Mouse (Mus musculus) midbrain, embryonic 16.5 days (tissue): Measurements from ENCODE around the gene Hspb9. TPM values are rescaled to one million over a fixed set of nuclear protein-coding genes. Genes with fewer than 3 reads are reported as not detected.

Experiments
- ATAC-seq: fragments of 200-750 bp; cut with Nextera tagmentation; 2 replicates; pipeline ENCODE4 v1.8.0; 2017; ENCODE audit warnings: moderate TSS enrichment
- H3K27ac ChIP-seq: fragments of 300-500 bp; sonication (generic); 2 replicates; pipeline ENCODE4 v1.5.1; 2014; ENCODE audit warnings: mild to moderate bottlenecking, low read length, mixed read lengths
- H3K27me3 ChIP-seq: fragments of 300-500 bp; sonication (generic); 2 replicates; pipeline ENCODE4 v1.6.1; 2014; ENCODE audit warnings: low read depth, low read length, mixed read lengths; ENCODE audit not compliant: control insufficient read depth, insufficient read depth
- H3K36me3 ChIP-seq: fragments of 300-500 bp; sonication (generic); 2 replicates; pipeline ENCODE4 v1.6.1; 2014; ENCODE audit warnings: mild to moderate bottlenecking, low read length, moderate library complexity, mixed read lengths; ENCODE audit not compliant: control insufficient read depth, insufficient read depth
- H3K4me1 ChIP-seq: fragments of 300-500 bp; sonication (generic); 2 replicates; pipeline ENCODE4 v1.6.1; 2014; ENCODE audit warnings: mild to moderate bottlenecking, low read length, mixed read lengths; ENCODE audit not compliant: control insufficient read depth, insufficient read depth
- H3K4me2 ChIP-seq: fragments of 300-500 bp; sonication (generic); 2 replicates; pipeline ENCODE4 v1.6.1; 2014; ENCODE audit warnings: mild to moderate bottlenecking, low read length, mixed read lengths
- H3K4me3 ChIP-seq: fragments of 300-500 bp; sonication (generic); 2 replicates; pipeline ENCODE4 v1.5.1; 2014; ENCODE audit warnings: low read depth, mild to moderate bottlenecking, low read length, moderate library complexity, mixed read lengths
- H3K9ac ChIP-seq: fragments of 300-500 bp; sonication (generic); 2 replicates; pipeline ENCODE4 v1.6.1; 2014; ENCODE audit warnings: low read depth, low read length, mixed read lengths
- H3K9me3 ChIP-seq: fragments of 300-500 bp; sonication (generic); replicated peaks from 2 replicates; pipeline ENCODE4 v1.6.1; 2014; ENCODE audit warnings: mild to moderate bottlenecking, low read length, mixed read lengths; ENCODE audit not compliant: control insufficient read depth, poor library complexity, severe bottlenecking
- WGBS: fragments of 180-500 bp; shearing (Covaris S2); extraction: QIAGEN DNeasy Blood & Tissue Kit; methylation state at CpG from one replicate; pipeline ENCODE4 v1.1.7; 2014; 5-methylcytosine and 5-hydroxymethylcytosine counted together
- polyA plus RNA-seq: library from polyadenylated mRNA; unstranded; fragments of >200 nt; fragmentation: Nextera tagmentation; extraction: Ambion mirVana; gene quantifications from 2 replicates; pipeline ENCODE4 v1.2.1, GENCODE M21; 2015

Hspb9 gene
- 0.34 TPM in 1 of 2 replicates, not detected in the other for polyA plus RNA-seq

DNA sequence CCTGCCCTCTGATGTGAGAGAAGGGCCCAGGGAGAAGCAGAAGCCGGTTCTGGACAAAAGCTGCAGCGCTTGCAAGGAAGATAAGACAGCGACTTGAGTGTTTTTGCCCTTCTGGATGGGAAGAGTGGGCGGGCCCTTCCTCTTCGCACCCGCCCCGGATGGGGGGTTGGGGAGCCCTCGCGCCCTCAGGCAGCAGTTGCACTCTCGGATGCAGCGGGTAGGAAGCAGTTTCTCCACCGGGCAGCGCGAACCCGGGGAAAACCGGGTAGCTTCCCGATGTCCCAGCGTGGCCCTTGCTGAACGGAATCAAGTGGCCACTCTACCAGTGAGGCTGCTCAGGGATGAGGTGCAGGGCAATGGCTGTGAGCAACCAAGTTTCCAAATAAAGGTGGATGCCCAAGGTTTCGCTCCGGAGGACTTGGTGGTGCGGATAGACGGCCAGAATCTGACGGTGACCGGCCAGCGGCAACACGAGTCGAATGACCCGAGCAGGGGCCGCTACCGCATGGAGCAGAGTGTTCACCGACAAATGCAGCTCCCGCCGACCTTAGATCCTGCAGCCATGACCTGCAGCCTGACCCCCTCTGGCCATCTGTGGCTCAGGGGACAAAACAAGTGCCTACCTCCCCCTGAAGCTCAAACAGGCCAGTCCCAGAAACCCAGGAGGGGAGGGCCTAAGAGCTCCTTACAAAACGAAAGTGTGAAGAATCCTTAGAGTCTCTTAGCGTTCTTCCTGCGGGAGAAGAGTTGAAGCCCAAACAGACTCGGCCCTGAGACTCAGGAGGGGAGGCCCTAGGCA lies at the start of gene Hspb9:
Gene Hspb9, plus strand, starts transcription at position 116 of the 799 bp plus-strand sequence.
- WGBS, result 11% methylated on average over 38 of the region's 38 CpGs
- no peaks in the 10 kb centered on the region for H3K9me3 ChIP-seq
- H3K4me2 ChIP-seq, result peak within 1 kb of the TSS; percentile 19; the same call in 1 of the 2 replicates
- H3K36me3 ChIP-seq, result peaks cover 22% of the 10 kb centered on the region
- H3K4me1 ChIP-seq, result peaks cover 23% of the 10 kb centered on the region
- no peak within 1 kb of the TSS for H3K4me3 ChIP-seq
- no peak within 1 kb of the TSS for H3K27ac ChIP-seq
- no peaks in the 10 kb centered on the region; the same call in 1 of the 2 replicates for H3K27me3 ChIP-seq
- H3K9ac ChIP-seq, result peak within 1 kb of the TSS; percentile 27
- ATAC-seq, result no peak

GRCm38 (mm10) chr11:100671049-100671448 lies 42.6 kb upstream of the Hspb9 start:
- H3K36me3 ChIP-seq, result no peaks in the 10 kb centered on the region
- no peaks in the 10 kb centered on the region; the same call in 1 of the 2 replicates for H3K27me3 ChIP-seq
- no peak overlapping the region for H3K9ac ChIP-seq
- 79% methylated on average over 1 of the region's 1 CpGs for WGBS
- no peak overlapping the region for H3K4me3 ChIP-seq
- no peak for ATAC-seq
- no peak overlapping the region for H3K4me2 ChIP-seq
- H3K27ac ChIP-seq, result no peak overlapping the region
- peaks cover 2% of the 10 kb centered on the region; the same call in 1 of the 2 replicates for H3K4me1 ChIP-seq
- H3K9me3 ChIP-seq, result no peaks in the 10 kb centered on the region

DNA sequence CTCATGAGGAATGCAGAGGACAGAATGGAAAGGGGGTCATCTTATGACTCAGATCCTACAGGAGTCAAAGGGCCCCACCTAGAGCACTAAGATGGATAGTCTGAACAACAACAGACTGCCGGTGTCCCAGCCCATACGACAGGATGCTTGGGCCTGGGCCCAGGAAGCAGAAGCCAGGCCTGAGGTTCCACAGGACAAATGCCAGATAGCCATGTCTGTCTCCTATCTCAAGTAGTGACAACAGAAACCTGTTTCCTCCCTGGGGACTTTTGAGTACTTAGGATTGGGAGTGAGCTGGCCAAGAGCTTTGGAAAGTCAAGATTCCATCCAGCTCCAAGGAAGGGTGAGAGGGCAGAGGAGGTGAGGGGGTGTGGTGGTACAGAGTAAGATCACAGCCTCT lies 41.7 kb upstream of the Hspb9 start:
- ATAC-seq, result no peak
- no peak overlapping the region for H3K27ac ChIP-seq
- H3K4me1 ChIP-seq, result peaks cover 2% of the 10 kb centered on the region; the same call in 1 of the 2 replicates
- no peaks in the 10 kb centered on the region for H3K9me3 ChIP-seq
- H3K36me3 ChIP-seq, result no peaks in the 10 kb centered on the region
- no peak overlapping the region for H3K4me2 ChIP-seq
- H3K9ac ChIP-seq, result no peak overlapping the region
- 91% methylated on average over 2 of the region's 2 CpGs for WGBS
- no peaks in the 10 kb centered on the region; the same call in 1 of the 2 replicates for H3K27me3 ChIP-seq
- no peak overlapping the region for H3K4me3 ChIP-seq

GRCm38 (mm10) chr11:100673169-100673568 lies 40.5 kb upstream of the Hspb9 start:
- no peaks in the 10 kb centered on the region; the same call in 1 of the 2 replicates for H3K27me3 ChIP-seq
- H3K9ac ChIP-seq, result peak overlapping the region; percentile 51; the same call in 1 of the 2 replicates
- no peaks in the 10 kb centered on the region for H3K9me3 ChIP-seq
- H3K27ac ChIP-seq, result no peak overlapping the region
- ATAC-seq, result no peak
- no peaks in the 10 kb centered on the region for H3K36me3 ChIP-seq
- WGBS, result 1% methylated on average over 23 of the region's 23 CpGs
- H3K4me3 ChIP-seq, result no peak overlapping the region
- peaks cover 2% of the 10 kb centered on the region; the same call in 1 of the 2 replicates for H3K4me1 ChIP-seq
- H3K4me2 ChIP-seq, result peak overlapping the region; percentile 35

DNA sequence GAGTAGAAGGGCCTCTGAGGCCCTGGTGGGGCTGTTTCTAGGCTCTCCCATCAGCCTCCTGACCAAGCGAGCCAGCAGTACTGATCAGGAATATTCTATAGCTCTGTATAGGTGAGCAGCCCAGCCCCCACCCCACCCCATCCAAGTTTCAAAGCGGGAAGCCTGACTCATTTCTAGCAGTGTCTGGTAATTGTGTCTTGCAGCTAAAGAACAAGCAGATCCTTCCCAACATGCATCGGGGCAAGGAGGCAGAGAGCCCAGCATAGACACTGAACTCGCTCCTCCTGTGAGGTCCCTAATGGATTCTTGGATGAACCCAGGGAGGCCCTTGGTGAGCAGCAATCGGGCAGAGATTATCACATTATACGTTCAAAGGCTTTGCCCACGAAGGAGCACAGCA lies 35.8 kb upstream of the Hspb9 start:
- Histone ChIP-seq H3K4me1 (peaks cover 2% of the 10 kb centered on the region; the same call in 1 of the 2 replicates), H3K4me2 (no peak overlapping the region), H3K27me3 (no peaks in the 10 kb centered on the region), H3K27ac (no peak overlapping the region), H3K9me3 (no peaks in the 10 kb centered on the region), H3K9ac (0 out of 2 replicates have a peak overlapping the region, but pooled peaks have one; percentile 6), H3K4me3 (no peak overlapping the region), H3K36me3 (no peaks in the 10 kb centered on the region)
- ATAC-seq, result no peak
- WGBS, result 44% methylated on average over 7 of the region's 7 CpGs

GRCm38 (mm10) chr11:100681826-100682225 lies 31.8 kb upstream of the Hspb9 start:
- H3K9ac ChIP-seq, result no peak overlapping the region
- ATAC-seq, result no peak
- H3K4me1 ChIP-seq, result no peaks in the 10 kb centered on the region
- no peaks in the 10 kb centered on the region for H3K9me3 ChIP-seq
- H3K4me3 ChIP-seq, result no peak overlapping the region
- 83% methylated on average over 5 of the region's 5 CpGs for WGBS
- H3K27me3 ChIP-seq, result no peaks in the 10 kb centered on the region
- no peak overlapping the region for H3K27ac ChIP-seq
- H3K36me3 ChIP-seq, result no peaks in the 10 kb centered on the region
- no peak overlapping the region for H3K4me2 ChIP-seq

GRCm38 (mm10) chr11:100682526-100682925 lies 31.1 kb upstream of the Hspb9 start:
- ATAC-seq, result no peak
- Histone ChIP-seq H3K27me3 (no peaks in the 10 kb centered on the region), H3K9ac (no peak overlapping the region), H3K27ac (no peak overlapping the region), H3K4me3 (no peak overlapping the region), H3K9me3 (no peaks in the 10 kb centered on the region), H3K4me2 (no peak overlapping the region), H3K4me1 (no peaks in the 10 kb centered on the region), H3K36me3 (no peaks in the 10 kb centered on the region)
- 80% methylated on average over 5 of the region's 5 CpGs for WGBS

DNA sequence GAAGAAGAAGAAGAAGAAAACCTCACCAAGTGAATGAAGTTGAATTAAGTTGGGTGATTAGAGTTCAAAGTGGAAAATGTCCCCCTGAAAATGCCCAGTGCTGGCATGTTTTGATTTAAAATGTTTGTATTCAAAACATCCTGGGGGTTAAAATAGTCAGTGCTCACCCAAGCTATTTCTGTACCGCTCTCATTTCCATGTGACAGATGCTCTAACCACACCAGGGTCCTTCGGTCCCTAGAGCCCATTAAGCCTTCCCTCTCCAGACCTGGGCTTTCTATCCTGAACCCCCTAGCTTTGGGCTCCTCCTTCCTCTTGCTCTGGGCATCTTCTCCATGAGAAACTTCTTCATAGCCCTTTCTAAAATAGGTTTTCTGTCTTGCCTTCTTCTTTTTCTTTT lies 29.6 kb upstream of the Hspb9 start:
- Histone ChIP-seq H3K36me3 (no peaks in the 10 kb centered on the region), H3K4me1 (no peaks in the 10 kb centered on the region), H3K27me3 (no peaks in the 10 kb centered on the region), H3K4me3 (no peak overlapping the region), H3K9ac (no peak overlapping the region), H3K9me3 (no peaks in the 10 kb centered on the region), H3K27ac (no peak overlapping the region), H3K4me2 (no peak overlapping the region)
- WGBS, result 80% methylated on average over 2 of the region's 2 CpGs
- ATAC-seq, result no peak

DNA sequence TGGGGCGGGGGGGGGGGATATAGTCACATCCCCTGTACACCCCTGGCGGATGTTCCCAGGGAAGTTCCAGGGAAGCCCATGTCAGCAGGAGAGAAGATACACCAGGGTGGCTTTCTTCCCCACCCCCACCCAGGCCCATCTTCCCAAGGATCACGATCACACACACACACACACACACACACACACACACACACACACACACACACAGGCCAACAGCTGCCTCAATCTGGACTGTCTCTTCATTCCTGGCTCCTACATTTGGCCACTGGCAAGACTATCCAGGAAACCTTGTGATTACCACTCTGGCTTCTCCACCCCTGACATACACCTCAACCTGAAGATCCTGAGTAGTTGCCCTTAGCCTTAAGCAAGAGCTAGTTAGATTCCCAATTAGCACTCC lies 28.3 kb upstream of the Hspb9 start:
- Histone ChIP-seq H3K36me3 (no peaks in the 10 kb centered on the region), H3K4me3 (no peak overlapping the region), H3K27me3 (no peaks in the 10 kb centered on the region), H3K9me3 (no peaks in the 10 kb centered on the region), H3K9ac (no peak overlapping the region), H3K4me2 (no peak overlapping the region), H3K27ac (no peak overlapping the region), H3K4me1 (no peaks in the 10 kb centered on the region)
- 82% methylated on average over 3 of the region's 3 CpGs for WGBS
- ATAC-seq, result no peak
